Mouse (Mus musculus): ENCODE data around the gene Gm11168.
A peak's percentile ranks its signal among the peaks of the same experiment; 100 is the strongest.
"Not testable (repeated sequence)": the region's sequence is repeated elsewhere in the genome, so short reads cannot be mapped to it uniquely, and the experiment has no call there.

Gene Gm11168

DNA sequence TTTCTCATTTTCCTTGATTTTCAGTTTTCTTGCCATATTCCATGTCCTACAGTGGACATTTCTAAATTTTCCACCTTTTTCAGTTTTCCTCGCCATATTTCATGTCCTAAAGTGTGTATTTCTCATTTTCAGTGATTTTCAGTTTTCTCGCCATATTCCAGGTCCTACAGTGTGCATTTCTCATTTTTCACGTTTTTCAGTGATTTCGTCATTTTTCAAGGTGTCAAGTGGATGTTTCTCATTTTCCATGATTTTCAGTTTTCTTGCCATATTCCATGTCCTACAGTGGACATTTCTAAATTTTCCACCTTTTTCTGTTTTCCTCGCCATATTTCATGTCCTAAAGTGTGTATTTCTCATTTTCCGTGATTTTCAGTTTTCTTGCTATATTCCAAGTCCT lies 22.5 kb downstream of the Gm11168 start:
- DNase-seq (ENCODE audit: low spot score in 2 of 2), result peak; percentile 84 to 86

DNA sequence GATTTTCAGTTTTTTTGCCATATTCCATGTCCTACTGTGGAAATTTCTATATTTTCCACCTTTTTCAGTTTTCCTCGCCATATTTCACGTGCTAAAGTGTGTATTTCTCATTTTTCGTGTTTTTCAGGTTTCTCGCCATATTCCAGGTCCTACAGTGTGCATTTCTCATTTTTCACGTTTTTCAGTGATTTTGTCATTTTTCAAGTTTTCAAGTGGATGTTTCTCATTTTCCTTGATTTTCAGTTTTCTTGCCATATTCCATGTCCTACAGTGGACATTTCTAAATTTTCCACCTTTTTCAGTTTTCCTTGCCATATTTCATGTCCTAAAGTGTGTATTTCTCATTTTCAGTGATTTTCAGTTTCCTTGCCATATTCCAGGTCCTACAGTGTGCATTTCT lies 23.0 kb downstream of the Gm11168 start:
- not testable (repeated sequence) for DNase-seq (ENCODE audit: low spot score in 2 of 2)

GRCm38 (mm10) chr9:3026741-3027140 lies 23.6 kb downstream of the Gm11168 start:
- not testable (repeated sequence) for DNase-seq (ENCODE audit: low spot score in 2 of 2)

- not testable (repeated sequence) for DNase-seq (ENCODE audit: low spot score in 2 of 2)
Observed at GRCm38 (mm10) chr9:3027200-3027599, 24.1 kb downstream of the Gm11168 start.

- DNase-seq (ENCODE audit: low spot score in 2 of 2), result peak; percentile 47 to 49
Observed at GRCm38 (mm10) chr9:3029276-3030000, 26.3 kb downstream of the Gm11168 start.

DNA sequence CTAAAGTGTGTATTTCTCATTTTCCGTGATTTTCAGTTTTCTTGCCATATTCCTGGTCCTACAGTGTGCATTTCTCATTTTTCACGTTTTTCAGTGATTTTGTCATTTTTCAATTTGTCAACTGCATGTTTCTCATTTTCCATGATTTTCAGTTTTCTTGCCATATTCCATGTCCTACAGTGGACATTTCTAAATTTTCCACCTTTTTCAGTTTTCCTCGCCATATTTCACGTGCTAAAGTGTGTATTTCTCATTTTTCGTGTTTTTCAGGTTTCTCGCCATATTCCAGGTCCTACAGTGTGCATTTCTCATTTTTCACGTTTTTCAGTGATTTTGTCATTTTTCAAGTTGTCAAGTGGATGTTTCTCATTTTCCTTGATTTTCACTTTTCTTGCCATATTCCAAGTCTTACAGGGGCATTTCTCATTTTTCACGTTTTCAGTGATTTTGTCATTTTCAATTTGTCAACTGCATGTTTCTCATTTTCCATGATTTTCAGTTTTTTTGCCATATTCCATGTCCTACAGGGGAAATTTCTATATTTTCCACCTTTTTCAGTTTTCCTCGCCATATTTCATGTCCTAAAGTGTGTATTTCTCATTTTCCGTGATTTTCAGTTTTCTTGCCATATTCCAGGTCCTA lies 27.7 kb downstream of the Gm11168 start:
- not testable (repeated sequence) for DNase-seq (ENCODE audit: low spot score in 2 of 2)

- DNase-seq (ENCODE audit: low spot score in 2 of 2), result not testable (repeated sequence)
Observed at GRCm38 (mm10) chr9:3034299-3034698, 31.2 kb downstream of the Gm11168 start, which contains the start of gene Gm17535. Gene Gm17535, plus strand, starts transcription at chr9:3034599.

- not testable (repeated sequence) for DNase-seq (ENCODE audit: low spot score in 2 of 2)
Observed at GRCm38 (mm10) chr9:3036577-3036976, 33.4 kb downstream of the Gm11168 start, which contains the start of gene Gm10715. Gene Gm10715, plus strand, starts transcription at chr9:3036877.

DNA sequence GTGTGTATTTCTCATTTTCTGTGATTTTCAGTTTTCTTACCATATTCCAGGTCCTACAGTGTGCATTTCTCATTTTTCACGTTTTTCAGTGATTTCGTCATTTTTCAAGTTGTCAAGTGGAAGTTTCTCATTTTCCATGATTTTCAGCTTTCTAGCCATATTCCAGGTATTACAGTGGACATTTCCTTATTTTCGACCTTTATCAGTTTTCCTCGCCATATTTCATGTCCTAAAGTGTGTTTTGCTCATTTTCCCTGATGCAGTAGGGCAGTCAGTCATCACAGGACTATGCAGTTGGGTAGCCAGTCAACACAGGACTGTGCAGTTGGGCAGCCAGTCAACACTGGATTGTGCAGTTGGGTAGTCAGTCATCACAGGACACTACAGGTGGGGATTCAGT lies 35.0 kb downstream of the Gm11168 start:
- not testable (repeated sequence) for DNase-seq (ENCODE audit: low spot score in 2 of 2)

All from spleen, postnatal 14 days (tissue).